Mouse (Mus musculus): ENCODE data around the gene Cnr2.
A peak's percentile ranks its signal among the peaks of the same experiment; 100 is the strongest.

Gene Cnr2

GRCm38 (mm10) chr4:135876583-135877020, 18.6 kb upstream of the Cnr2 start:
- peak; percentile 83 for DNase-seq (ENCODE audit: low spot score)

GRCm38 (mm10) chr4:135877742-135878141, 17.5 kb upstream of the Cnr2 start:
- peak; percentile 67 for DNase-seq (ENCODE audit: low spot score)

GRCm38 (mm10) chr4:135879021-135879420, 16.2 kb upstream of the Cnr2 start:
- DNase-seq (ENCODE audit: low spot score): no peak

- DNase-seq (ENCODE audit: low spot score): no peak
These were observed 15.2 kb upstream of the Cnr2 start for GRCm38 (mm10) chr4:135880018-135880417.

- DNase-seq (ENCODE audit: low spot score): no peak
These were observed 14.6 kb upstream of the Cnr2 start for GRCm38 (mm10) chr4:135880576-135880975.

GRCm38 (mm10) chr4:135882023-135882422, 13.2 kb upstream of the Cnr2 start:
- no peak for DNase-seq (ENCODE audit: low spot score)

GRCm38 (mm10) chr4:135883401-135883851, 11.8 kb upstream of the Cnr2 start:
- DNase-seq (ENCODE audit: low spot score): no peak

- DNase-seq (ENCODE audit: low spot score): no peak
These were observed 11.2 kb upstream of the Cnr2 start for GRCm38 (mm10) chr4:135883881-135884516.

- DNase-seq (ENCODE audit: low spot score): no peak
These were observed 10.7 kb upstream of the Cnr2 start for GRCm38 (mm10) chr4:135884531-135884930.

GRCm38 (mm10) chr4:135885676-135886075, 9.5 kb upstream of the Cnr2 start:
- no peak for DNase-seq (ENCODE audit: low spot score)

GRCm38 (mm10) chr4:135886184-135886583, 9.0 kb upstream of the Cnr2 start:
- DNase-seq (ENCODE audit: low spot score): no peak

GRCm38 (mm10) chr4:135888448-135889057, 6.6 kb upstream of the Cnr2 start:
- DNase-seq (ENCODE audit: low spot score): no peak

GRCm38 (mm10) chr4:135889146-135889883, 5.9 kb upstream of the Cnr2 start:
- DNase-seq (ENCODE audit: low spot score): no peak

- DNase-seq (ENCODE audit: low spot score): peak; percentile 86
These were observed 5.3 kb upstream of the Cnr2 start for GRCm38 (mm10) chr4:135889884-135890283.

GRCm38 (mm10) chr4:135891539-135891938, 3.7 kb upstream of the Cnr2 start:
- DNase-seq (ENCODE audit: low spot score): no peak

- no peak for DNase-seq (ENCODE audit: low spot score)
These were observed 2.3 kb upstream of the Cnr2 start for GRCm38 (mm10) chr4:135892884-135893283.

GRCm38 (mm10) chr4:135896157-135896556, 963 bp downstream of the Cnr2 start:
- DNase-seq (ENCODE audit: low spot score): no peak

GRCm38 (mm10) chr4:135898380-135899049, 3.3 kb downstream of the Cnr2 start:
- peak; percentile 91 for DNase-seq (ENCODE audit: low spot score)

GRCm38 (mm10) chr4:135899050-135899448, 3.9 kb downstream of the Cnr2 start:
- no peak for DNase-seq (ENCODE audit: low spot score)

GRCm38 (mm10) chr4:135900008-135900407, 4.8 kb downstream of the Cnr2 start:
- no peak for DNase-seq (ENCODE audit: low spot score)

- DNase-seq (ENCODE audit: low spot score): no peak
These were observed 7.5 kb downstream of the Cnr2 start for GRCm38 (mm10) chr4:135902606-135903242.

- DNase-seq (ENCODE audit: low spot score): no peak
These were observed 9.6 kb downstream of the Cnr2 start for GRCm38 (mm10) chr4:135904810-135905209.
